Mouse (Mus musculus) cerebellum, adult 9-11 months (tissue): Measurements from ENCODE around the gene Rcan3.

Experiments used
- DNase-seq: peaks from one replicate; pipeline ENCODE4 v3.0.0; 2022

Rcan3 gene

DNA sequence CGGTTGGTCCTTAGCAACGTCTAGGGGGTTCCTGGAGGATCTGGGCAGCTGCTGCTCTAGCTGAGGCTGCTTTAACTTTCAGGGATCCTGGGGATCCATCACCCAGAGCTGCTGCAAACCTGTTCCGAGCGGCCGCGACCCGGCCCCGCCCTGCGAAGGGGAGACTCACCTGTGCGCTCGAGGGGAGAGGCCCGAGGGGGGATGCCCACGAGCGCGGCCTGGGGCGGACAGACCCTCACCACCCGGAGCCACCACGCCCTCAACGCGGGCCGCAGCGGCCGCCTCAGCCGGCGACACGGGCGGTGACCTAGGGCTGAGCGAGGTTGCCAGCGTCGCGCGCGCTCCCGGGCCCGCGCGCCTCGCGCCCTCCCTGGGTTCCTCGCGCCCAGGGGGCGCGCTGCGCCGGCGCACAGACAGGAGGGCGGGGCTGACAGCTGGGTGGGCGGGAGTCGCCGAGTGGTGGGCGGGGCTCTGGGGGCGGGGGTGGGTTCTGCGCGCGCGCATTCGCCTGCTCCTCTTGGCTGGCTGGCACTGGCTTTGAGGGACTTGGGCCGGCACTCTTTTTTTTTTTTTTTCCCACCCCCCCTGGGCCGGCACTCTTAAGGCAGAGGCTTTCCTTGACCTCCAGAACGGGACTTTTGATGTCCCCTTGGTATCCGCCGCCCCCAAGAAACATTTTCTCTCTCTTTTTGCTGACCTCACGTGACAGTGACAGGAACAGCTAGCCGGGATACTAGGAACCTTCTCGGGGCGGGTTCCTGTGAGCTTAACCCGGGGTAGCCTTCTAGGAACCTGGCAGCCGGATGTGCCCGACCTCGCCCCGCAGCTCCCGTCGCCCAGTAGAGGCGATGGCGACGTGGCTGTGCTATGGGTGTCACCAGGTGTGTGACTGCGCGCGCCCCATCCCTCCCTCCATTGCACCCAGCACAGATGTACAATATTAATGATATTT is at the start of gene Rcan3:
Rcan3 (minus strand) TSS at position 411 of the 952 bp plus-strand sequence.
- peak; percentile 81 for DNase-seq

DNA sequence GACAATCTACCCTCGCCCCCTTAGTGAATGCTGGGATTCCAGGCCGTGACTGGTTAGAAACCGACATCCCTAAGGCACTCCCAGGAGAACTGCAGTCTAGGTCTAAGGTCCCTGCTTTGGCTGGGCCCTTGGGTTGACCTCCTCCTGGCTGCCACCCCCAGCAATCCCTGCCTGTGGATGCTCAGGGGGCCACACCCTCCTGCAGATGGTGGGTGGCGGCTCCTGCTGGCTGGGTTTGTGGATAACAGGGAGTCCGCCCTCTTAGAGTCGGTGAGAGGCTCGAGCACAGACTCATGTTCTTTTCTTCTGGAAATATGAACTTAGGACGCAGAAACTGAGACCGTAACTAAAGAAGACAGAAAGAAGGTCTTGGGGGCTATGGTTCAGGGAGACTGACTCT is 46.7 kb upstream of the Rcan3 start:
- DNase-seq = no peak

DNA sequence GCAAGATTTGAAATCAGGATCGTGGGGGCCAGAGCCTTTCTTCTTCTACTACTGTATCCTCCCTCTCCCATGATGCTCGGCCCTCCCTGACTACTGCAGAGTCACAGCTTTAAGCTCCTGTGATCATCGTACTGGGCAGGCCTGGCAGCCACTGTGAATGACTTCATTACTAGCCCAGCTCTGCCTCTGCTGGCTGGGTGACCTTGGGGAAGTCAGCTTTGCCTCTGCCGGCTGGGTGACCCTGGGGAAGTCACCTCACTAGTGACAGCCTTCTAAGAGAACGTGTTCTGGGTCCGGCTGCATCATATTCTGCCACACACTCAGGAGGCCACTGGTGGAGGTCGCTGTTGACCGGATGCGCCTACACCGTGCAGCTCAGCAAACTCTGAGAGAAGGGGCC is 44.2 kb upstream of the Rcan3 start:
- DNase-seq = no peak

DNA sequence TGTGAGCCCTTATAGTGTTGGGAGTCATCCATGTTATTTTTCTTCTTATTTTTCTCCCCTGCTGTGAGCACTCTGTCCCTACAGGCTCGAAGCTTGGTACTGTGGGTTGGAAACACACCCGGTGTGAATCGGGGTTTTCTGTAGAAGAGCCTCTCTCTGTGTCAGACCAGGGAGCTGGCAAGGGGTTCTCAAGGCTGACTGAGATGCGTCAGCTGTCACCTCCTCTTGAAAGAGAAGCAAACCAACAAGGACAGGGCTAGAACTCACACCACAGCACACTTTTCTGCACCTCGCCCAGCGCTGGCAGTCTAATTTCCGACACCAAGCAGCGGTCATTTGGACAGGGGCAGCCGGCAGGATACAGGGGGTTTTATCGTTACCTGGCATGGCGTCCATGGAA is 29.8 kb upstream of the Rcan3 start:
- DNase-seq = no peak

DNA sequence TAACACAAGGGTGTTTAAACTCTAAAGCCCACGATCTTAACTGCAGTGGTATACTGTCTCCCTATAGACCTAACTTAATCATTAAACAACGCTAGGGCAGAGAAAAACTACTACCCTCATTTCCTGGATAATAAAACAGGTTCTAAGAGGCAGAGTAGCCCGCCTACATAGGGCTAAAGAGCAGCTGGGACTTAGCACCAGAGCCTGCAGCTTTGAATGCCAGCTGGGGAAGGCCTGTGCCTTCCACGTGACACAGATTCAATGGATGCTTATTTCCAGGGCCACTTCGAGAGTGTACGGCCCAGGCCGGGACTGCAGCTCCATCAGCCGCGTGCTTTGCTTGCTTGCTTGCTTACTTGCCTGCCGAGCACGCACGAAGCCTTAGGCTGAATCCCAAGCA is 19.9 kb upstream of the Rcan3 start:
- no peak for DNase-seq

DNA sequence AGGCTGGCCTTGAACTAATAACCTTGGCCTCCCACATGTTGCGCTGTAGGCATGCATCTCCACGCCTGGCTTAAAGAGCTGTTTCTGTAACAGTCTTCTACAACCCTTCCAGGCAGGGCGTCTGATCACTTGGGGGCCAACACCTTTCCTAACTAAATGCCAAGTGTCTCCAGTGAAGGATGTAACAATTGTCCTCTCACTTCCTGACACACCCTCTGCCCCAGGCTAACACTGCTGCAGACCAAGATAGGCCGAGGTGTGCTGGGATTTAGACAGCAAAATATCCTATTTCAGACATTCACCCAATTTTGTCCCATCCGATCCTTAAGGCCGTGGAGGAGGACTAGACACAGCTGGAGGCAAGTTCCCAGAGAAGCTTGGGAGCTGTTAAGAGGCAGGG is 19.5 kb upstream of the Rcan3 start:
- no peak for DNase-seq

DNA sequence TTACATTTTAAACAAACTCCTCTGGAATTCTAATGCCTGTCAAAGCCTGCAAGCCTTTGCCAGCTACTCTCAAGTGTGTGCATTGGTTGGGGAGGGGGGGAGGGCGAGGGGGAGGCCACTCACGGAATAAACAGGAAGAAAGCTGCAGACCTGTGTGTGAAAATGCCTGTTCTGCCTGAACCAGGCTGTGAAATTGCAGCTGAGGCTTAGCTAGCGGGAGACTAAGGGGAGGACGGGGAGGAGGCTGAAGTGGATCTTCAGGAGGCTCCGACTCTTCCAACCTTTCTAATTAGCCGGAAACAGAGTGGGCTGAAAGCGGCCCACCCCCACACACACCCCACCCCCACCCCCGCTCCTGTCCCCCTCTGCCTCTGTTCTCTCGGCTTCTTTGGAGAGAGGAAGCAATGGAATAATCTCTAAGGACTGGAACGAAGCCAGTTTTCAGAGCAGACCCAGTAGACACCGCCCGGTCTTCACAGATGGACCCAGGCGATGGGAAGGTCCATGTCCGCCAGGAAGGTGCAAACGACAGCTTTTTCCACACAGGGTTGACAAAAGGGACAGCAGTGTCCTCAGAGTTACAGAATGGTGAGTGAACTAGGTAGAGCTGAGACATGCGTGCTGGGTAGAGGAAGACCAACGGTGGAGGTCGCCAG is 17.8 kb upstream of the Rcan3 start:
- DNase-seq = no peak

DNA sequence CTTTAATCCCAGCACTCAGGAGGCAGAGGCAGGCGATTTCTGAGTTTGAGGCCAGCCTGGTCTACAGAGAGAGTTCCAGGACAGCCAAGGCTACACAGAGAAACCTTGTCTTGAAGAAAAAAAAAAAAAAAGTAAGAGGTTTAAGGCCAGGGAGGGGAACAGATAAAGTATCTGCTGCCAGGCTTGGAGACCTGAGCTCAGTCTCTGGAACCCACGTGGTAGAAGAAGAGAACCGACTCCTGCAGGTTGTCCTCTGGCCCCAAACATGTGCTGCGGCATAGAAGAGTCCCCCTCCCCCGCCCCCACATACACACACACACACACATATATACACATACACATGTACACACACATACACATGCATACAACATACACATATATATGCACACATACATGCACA is 8.8 kb upstream of the Rcan3 start:
- no peak for DNase-seq

DNA sequence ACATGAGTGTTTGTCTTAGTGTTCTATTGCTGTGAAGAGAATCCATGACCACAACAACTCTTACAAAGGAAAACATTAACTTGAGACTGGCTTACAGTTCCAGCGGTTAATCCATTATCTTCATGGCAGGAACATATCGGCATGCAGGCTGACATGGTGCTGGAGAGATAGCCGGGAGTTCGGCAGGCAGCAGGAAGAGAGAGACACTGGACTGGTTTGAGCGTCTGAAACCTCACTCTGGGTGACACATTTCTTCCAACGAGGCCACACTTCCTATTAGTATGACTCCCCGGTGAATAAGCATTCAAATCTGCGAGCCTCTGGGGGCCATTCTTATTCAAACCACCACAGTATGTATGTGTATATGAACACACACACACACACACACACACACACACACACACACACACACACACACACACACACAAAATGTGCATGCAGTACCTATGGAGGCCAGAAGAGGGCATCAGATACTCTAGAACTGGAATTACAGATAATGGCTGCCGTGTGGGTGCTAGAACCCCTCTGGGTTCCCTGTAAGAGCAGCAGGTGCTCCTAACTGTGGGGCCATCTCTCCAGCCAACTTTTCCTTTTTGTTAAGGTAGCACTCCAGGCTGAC is 6.4 kb upstream of the Rcan3 start:
- no peak for DNase-seq

DNA sequence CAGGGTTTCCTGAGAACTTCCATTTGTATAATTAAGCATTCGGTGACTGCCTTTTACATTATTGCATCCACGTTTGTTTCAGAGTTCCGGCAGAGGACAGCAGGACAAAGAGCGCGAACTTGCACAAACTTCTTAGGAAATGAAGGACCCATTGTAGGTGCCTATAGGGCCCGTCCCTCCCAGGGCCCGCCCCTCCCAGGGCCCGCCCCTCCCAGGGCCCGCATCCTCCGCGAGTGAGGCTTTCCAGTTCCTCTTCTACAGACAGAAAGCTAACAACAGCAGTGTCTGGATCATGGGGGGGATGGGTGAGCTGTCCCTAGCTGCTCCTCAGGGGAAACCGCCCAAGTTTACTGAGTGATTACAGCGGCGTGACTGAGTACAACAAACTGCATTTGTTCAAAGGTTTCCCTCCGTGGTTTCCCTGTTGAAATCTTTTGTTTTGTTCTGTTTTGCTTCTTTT is 5.6 kb upstream of the Rcan3 start:
- no peak for DNase-seq

DNA sequence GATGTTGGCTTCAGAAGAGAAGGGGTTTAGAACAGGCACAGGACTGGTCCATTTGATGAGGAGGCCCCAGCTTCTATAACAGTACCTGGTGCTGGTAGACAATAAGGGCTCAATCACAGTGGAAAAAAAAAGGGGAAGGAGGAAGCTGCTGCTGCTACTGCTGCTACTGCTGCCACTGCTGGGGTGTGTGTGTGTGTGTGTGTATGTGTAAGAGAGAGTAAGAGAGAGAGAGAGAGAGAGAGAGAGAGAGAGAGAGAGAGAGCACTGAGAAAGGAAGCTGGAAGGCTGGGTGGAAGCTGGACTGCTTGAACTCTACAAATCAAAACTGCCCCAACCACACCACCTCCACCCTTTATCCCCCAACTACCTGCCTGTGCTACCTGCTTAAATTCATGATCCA is 4.3 kb upstream of the Rcan3 start:
- DNase-seq = no peak

DNA sequence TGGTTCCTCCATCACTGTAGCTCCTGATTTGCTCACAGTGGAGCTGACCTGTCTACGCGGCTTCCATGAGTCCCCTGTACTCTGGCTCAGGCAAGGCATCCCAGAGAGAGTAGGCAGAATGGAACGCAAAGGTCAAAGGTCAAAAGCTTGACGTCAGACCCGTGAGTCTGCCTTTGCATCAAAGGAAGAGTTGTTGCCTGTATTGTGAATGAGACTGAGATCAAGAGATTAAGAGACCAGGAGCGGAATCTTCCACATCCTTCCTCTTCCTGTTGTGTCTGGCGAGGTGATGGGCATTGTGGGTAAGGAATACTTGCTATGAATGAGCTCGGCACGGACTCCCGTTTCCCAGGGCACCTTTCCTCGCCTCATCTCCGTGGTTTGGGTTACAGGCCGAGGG is 2.6 kb upstream of the Rcan3 start:
- DNase-seq = no peak

DNA sequence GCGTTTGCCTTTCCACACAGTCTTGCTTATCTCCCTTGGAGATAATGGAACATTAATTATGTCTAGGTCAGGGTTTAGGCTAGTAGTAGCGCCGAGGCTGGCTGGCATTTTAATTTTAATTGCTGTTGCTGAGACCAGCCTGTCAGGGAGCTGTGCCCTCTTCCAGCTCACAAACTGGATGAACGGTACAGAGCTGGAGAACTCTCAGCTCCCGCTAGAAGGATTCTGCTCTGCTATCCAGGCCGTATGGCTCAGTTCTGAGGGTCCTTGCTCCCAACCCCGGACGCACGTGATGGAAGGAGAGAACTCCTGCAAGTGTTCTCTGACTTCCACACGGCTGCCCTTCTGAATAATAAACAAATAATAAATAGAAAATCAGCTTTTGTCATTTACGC is 739 bp upstream of the Rcan3 start:
- no peak for DNase-seq

DNA sequence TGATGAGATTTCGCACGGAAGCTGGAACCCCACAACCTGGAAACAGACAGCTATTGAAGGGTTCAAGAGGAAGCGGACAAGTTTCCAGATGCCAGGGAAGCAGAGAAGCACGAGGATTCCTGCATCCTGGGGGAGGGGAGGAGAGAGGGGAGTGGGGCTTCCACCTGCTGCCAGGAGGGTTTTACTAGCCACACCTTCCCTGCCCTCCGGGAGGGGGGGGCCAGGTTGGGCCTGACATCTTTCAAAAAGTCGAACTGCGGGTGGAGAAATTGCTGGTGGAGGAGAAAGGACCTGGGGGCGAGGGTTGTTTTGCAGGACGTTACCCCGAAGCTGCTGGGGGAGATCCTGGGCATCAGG is 589 bp downstream of the Rcan3 start:
- DNase-seq = peak; percentile 69

DNA sequence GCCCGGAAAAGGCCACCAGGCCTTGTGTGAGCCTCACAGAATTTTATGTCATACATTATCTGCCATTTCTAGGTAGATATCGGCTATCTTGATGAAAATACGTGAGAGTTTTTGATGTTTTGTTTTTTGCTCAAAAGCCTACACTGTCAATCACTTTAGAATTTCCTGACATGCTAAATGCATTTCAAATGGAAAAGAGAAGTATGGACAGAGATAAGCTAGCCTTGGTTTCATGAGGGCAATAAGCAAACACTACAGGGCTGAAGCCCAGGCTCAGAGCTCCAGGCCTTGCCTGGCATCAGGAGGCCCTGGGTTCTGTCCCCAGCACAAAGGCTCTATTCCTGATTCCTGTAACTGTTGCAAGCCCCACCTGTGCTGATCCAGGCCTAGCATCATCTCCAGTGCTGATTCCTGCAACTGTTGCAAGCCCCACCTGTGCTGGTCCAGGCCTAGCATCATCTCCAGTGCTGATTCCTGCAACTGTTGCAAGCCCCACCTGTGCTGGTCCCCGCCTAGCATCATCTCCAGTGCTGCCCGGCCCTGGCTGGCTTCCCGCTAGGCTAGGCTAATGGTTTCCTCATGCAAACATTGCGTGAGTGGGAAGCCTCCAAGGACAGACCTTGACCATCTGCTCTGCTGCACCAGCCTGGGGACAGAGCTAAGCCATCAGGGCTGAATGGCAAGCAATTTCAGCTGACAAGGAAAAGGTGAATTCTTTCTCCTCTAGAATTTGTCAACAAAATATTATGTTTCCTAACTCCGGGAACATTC is 3.5 kb downstream of the Rcan3 start:
- DNase-seq = peak; percentile 89

DNA sequence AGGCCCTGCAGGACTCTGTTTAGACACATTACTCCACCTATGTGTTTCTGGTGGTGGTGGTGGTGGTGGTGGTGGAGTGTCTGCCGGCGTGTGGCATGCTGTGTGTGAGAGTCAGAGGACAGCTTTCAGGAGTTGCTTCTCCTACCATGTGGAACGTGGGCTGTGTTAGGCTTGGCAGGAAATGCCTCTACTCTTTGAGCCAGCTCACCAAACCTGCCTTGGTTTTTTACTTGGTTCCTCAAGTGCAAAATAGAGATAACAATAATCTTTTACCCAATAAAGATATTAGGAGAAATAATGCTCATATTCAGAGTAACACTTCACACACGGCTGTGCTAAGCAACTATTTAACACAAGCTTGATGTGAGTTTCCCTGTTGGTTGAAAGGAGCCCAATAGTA is 4.3 kb downstream of the Rcan3 start:
- no peak for DNase-seq

DNA sequence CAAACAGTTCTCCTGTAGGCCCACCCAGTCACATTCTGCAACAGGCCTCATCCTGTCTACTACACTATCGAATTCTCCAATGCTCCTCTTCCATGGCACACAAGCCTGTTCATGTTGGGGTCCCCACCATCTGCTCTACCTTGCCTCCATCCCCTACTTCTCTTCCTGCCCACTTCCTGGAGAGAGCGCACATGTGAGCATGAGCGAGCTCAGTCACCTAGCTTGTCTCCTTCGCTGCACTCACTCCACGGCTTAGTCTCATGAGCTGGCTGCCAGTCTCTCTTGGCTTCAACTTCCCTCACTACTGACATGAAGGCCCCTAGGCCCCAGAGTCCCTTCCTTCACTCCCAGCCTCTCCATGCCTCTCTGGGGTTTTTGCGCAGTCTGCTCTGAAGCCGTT is 7.1 kb downstream of the Rcan3 start:
- DNase-seq = no peak

DNA sequence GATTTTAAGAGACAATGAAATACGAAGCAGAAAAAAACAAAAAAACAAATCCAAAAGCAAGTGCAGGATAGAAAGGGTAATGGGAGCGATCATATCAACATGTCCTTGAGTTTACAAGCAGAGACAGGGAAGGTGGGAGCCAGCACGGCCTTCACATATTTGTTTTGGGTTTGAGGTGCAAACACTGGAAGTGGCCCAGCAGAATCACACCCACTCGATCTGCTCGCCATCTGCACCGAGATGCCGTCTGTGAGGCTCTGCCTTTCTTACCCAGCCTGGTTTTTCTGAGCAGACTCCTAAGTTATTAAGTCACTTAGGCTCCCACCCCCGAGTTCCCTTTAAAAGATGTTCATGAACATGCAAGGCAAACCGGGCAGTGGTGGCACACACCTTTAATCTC is 8.0 kb downstream of the Rcan3 start:
- peak; percentile 78 for DNase-seq

DNA sequence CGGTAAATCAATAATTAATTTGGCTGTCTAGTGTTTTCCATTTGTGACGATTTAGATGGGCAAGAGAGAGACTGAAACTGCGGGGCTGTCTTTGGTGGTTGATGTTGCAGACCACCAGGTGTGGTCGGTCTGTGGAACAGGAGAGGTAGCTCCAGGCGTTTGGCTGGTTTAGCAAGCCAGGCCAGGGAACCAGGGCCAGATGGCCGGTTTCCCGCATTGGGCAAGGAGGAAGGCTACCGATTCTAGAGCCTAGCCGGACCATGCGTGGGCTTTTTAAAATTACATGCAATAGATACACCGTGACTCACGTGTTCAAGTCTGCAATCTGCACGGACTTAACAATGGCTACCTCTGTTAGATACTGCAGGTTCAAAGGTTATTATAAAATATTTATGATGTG is 12.7 kb downstream of the Rcan3 start:
- DNase-seq = peak; percentile 65

DNA sequence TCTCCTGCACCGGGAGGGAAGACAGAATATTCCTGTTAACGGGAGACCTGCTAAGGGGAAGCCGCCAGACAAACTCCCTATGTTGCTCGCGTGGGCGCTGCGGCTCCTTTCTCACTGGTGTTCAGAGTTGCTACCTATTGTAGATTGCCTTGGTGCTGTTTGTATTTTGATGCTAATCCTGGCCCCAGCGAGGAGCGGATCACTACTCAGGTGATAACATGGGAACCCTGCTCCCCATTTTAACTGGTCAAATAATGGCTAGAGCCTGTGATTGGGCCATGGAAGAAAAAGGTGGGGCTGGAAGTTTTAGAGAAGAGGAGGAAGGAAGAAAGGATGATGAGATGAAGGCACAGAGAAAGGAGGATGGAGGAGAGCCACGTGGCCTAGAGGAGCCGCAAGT is 13.2 kb downstream of the Rcan3 start:
- no peak for DNase-seq

DNA sequence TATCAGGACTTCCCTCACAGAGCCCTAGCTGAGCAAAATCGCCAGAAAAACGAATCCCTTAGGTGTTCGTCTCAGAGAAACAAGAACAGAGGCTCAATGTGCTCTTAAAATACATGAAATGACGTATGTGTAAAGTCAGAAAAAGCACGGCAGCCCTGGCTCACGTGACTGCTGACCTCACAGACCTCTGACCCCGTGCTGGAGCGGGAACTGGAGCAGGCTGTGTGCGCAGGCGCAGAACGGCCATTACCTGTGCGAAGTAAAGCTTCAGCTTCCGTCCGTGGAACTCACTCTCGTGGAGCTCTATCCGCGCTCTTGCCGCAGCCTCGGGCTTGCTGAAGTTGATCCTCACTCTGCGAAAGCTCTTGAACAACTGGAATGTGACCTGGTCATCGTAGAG is 13.7 kb downstream of the Rcan3 start:
- no peak for DNase-seq

DNA sequence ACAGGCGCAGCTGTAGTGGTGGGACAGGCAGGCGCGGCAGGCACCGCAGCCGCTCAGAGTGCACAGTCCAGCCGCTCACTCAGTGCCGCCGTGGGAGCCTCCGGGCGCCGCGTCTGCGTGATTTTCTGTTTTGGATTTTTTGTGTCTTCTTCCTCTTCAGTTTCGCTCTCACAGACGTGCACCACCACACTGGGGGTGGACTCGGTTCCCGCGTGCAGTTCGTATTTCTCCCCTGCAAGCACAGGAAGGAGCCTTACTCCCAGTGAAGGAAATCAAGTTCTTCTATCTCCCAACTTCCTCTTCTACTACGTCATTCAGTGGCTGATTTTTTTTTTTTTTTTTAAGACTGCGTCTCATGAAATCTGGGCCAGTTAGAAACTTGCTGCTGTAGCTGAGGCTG is 17.3 kb downstream of the Rcan3 start:
- no peak for DNase-seq

DNA sequence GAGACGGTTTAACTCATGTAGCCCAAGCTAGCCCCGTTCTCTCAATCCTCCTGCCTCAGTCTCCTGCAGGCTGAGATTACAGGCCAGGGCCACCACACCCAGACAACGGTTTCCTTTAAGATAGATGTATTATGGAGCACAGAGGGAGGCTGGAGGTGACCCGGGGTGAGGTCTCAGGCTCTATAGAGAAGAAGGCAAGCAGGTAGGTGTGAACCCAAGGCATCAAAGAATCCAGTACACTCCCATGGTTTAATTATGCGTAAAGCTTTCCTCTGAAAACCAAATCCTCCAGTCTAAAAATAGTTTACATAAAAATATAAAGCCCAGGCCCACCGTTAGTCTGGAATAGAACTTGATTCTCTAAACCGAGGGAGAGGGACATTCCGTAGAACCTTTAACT is 20.2 kb downstream of the Rcan3 start:
- no peak for DNase-seq
